Comparison of ENCODE assay signal across 9 mouse cellular contexts in genomic region chr8:70653226-70653625, GRCm38 (mm10). TPM values are rescaled to one million over a fixed set of nuclear protein-coding genes. Genes with fewer than 3 reads are reported as not detected.
A peak's percentile ranks its signal among the peaks of the same experiment; 100 is the strongest.
DNase-seq lines count a peak whose midpoint lies in the region; ATAC-seq lines count a peak whose summit lies in the region.
"Had no signal": no experiment of that assay in that cellular context is flagged by ENCODE, and none has a peak within 500 bp of the region (broad histone marks: within the 10 kb centered on the region; RNA-seq: fewer than 3 reads in every experiment).

No protein-coding gene starts in this region.

- peak; percentile 57 for DNase-seq in midbrain, embryonic 10.5 days (ENCODE audit: low spot score)
- DNase-seq in MN1 (ENCODE audit: low spot score): peak; percentile 79
- DNase-seq in embryo, embryonic 10 days (ENCODE audit: low spot score): peak; percentile 65
- no peak for DNase-seq in cerebellum, adult 9-10 months
- no peak for DNase-seq in cerebellum, postnatal 4 days (ENCODE audit: low spot score in 2 of 2)

- H3K4me3 ChIP-seq in midbrain, embryonic 10.5 days: no peak overlapping the region
- H3K4me3 ChIP-seq in midbrain, embryonic 16.5 days (ENCODE audit: low read depth, low read length): no peak overlapping the region
- no peak overlapping the region for H3K4me3 ChIP-seq in intestine, embryonic 16.5 days (ENCODE audit: low read length)
- H3K4me3 ChIP-seq: megakaryocyte, embryonic 14.5 days had no signal

- H3K27me3 ChIP-seq in midbrain, embryonic 10.5 days (ENCODE audit: low read depth, poor library complexity, severe bottlenecking): no peaks in the 10 kb centered on the region
- H3K27me3 ChIP-seq in midbrain, embryonic 16.5 days (ENCODE audit: control insufficient read depth, insufficient read depth, low read depth, low read length): no peaks in the 10 kb centered on the region
- H3K27me3 ChIP-seq in intestine, embryonic 16.5 days (replicated peaks; ENCODE audit: control insufficient read depth, insufficient read depth, low read length): no peaks in the 10 kb centered on the region
- H3K27me3 ChIP-seq: megakaryocyte, embryonic 14.5 days had no signal

- H3K4me1 ChIP-seq in midbrain, embryonic 10.5 days: peaks cover 65% of the 10 kb centered on the region
- H3K4me1 ChIP-seq in midbrain, embryonic 16.5 days (ENCODE audit: control insufficient read depth, insufficient read depth, low read length): peaks cover 7% of the 10 kb centered on the region
- peaks cover 39% of the 10 kb centered on the region for H3K4me1 ChIP-seq in intestine, embryonic 16.5 days (ENCODE audit: control insufficient read depth, insufficient read depth, low read length)

- H3K9me3 ChIP-seq in midbrain, embryonic 10.5 days (replicated peaks): no peaks in the 10 kb centered on the region
- no peaks in the 10 kb centered on the region for H3K9me3 ChIP-seq in midbrain, embryonic 16.5 days (replicated peaks; ENCODE audit: control insufficient read depth, low read length, poor library complexity, severe bottlenecking)
- H3K9me3 ChIP-seq in intestine, embryonic 16.5 days (ENCODE audit: control insufficient read depth, low read length): no peaks in the 10 kb centered on the region
- H3K9me3 ChIP-seq: megakaryocyte, embryonic 14.5 days had no signal

- H3K27ac ChIP-seq in midbrain, embryonic 10.5 days (replicated peaks): peak overlapping the region; percentile 53; the same call in 1 of the 2 replicates
- no peak overlapping the region for H3K27ac ChIP-seq in midbrain, embryonic 16.5 days (ENCODE audit: low read length)
- peak overlapping the region; percentile 23; the same call in 1 of the 2 replicates for H3K27ac ChIP-seq in intestine, embryonic 16.5 days (ENCODE audit: low read length)

- 59% methylated on average over 2 of the region's 2 CpGs for WGBS in midbrain, embryonic 10.5 days
- 57% methylated on average over 2 of the region's 2 CpGs for WGBS in midbrain, embryonic 16.5 days
- WGBS in intestine, embryonic 16.5 days: 52% methylated on average over 2 of the region's 2 CpGs

- H3K9ac ChIP-seq in midbrain, embryonic 16.5 days (ENCODE audit: low read depth, low read length): no peak overlapping the region
- no peak overlapping the region for H3K9ac ChIP-seq in intestine, embryonic 16.5 days (ENCODE audit: low read depth, low read length)

- H3K36me3 ChIP-seq in midbrain, embryonic 10.5 days: peaks cover 67% of the 10 kb centered on the region
- H3K36me3 ChIP-seq in midbrain, embryonic 16.5 days (ENCODE audit: control insufficient read depth, insufficient read depth, low read length): peaks cover 13% of the 10 kb centered on the region
- H3K36me3 ChIP-seq in intestine, embryonic 16.5 days (ENCODE audit: control insufficient read depth, insufficient read depth, low read length): peaks cover 17% of the 10 kb centered on the region

- no peak overlapping the region for H3K4me2 ChIP-seq in midbrain, embryonic 16.5 days (ENCODE audit: low read length)
- no peak overlapping the region for H3K4me2 ChIP-seq in intestine, embryonic 16.5 days (ENCODE audit: low read depth, low read length)

- ATAC-seq in midbrain, embryonic 16.5 days: no peak
- no peak for ATAC-seq in intestine, embryonic 16.5 days
- peak; percentile 66 for ATAC-seq in monocyte, adult 5-6 weeks (replicated peaks; ENCODE audit: insufficient number of reproducible peaks, low FRiP score, low TSS enrichment, poor library complexity, severe bottlenecking)

RNA-seq across cellular contexts. Expression of gene Pgpep1, which starts 7.0 kb away (rescaled TPM):
- 51.8 and 89.7 TPM in 2 replicates for polyA plus RNA-seq in midbrain, embryonic 10.5 days (2016; fragmentation: Nextera tagmentation; extraction: Ambion mirVana)
- 67.2 and 69.7 TPM in 2 replicates for polyA plus RNA-seq in midbrain, embryonic 16.5 days (2015; fragmentation: Nextera tagmentation; extraction: Ambion mirVana)
- polyA plus RNA-seq in intestine, embryonic 16.5 days (2015; fragmentation: Nextera tagmentation; extraction: Ambion mirVana): 88.3 and 101 TPM in 2 replicates
- total RNA-seq in monocyte, adult 5-6 weeks (2017): 2.3 to 4.9 TPM (median 3.3 TPM) in 3 replicates

RNA-seq across cellular contexts. Expression of gene Lsm4, which starts 19.8 kb away (rescaled TPM):
- polyA plus RNA-seq in midbrain, embryonic 10.5 days (2016; fragmentation: Nextera tagmentation; extraction: Ambion mirVana): 315 and 355 TPM in 2 replicates
- polyA plus RNA-seq in midbrain, embryonic 16.5 days (2015; fragmentation: Nextera tagmentation; extraction: Ambion mirVana): 137 and 143 TPM in 2 replicates
- 228 and 246 TPM in 2 replicates for polyA plus RNA-seq in intestine, embryonic 16.5 days (2015; fragmentation: Nextera tagmentation; extraction: Ambion mirVana)
- 69.1 to 93.3 TPM (median 80.9 TPM) in 3 replicates for total RNA-seq in monocyte, adult 5-6 weeks (2017)

RNA-seq across cellular contexts. Expression of gene Gdf15, which starts 21.0 kb away (rescaled TPM):
- polyA plus RNA-seq in midbrain, embryonic 10.5 days (2016; fragmentation: Nextera tagmentation; extraction: Ambion mirVana): not detected in 2 replicates
- 0.35 and 0.39 TPM in 2 replicates for polyA plus RNA-seq in midbrain, embryonic 16.5 days (2015; fragmentation: Nextera tagmentation; extraction: Ambion mirVana)
- 3.6 and 3.7 TPM in 2 replicates for polyA plus RNA-seq in intestine, embryonic 16.5 days (2015; fragmentation: Nextera tagmentation; extraction: Ambion mirVana)
- total RNA-seq in monocyte, adult 5-6 weeks (2017): 0.19 to 3.8 TPM in 2 of 3 replicates, not detected in the other

RNA-seq across cellular contexts. Expression of gene Lrrc25, which starts 37.3 kb away (rescaled TPM):
- polyA plus RNA-seq in midbrain, embryonic 10.5 days (2016; fragmentation: Nextera tagmentation; extraction: Ambion mirVana): 1.1 and 1.2 TPM in 2 replicates
- polyA plus RNA-seq in midbrain, embryonic 16.5 days (2015; fragmentation: Nextera tagmentation; extraction: Ambion mirVana): 0.64 and 0.97 TPM in 2 replicates
- 2.9 and 3.0 TPM in 2 replicates for polyA plus RNA-seq in intestine, embryonic 16.5 days (2015; fragmentation: Nextera tagmentation; extraction: Ambion mirVana)
- 28.5 to 42.6 TPM (median 42.2 TPM) in 3 replicates for total RNA-seq in monocyte, adult 5-6 weeks (2017)

RNA-seq across cellular contexts. Expression of gene Ssbp4, which starts 44.6 kb away (rescaled TPM):
- 73.3 and 78.8 TPM in 2 replicates for polyA plus RNA-seq in midbrain, embryonic 10.5 days (2016; fragmentation: Nextera tagmentation; extraction: Ambion mirVana)
- polyA plus RNA-seq in midbrain, embryonic 16.5 days (2015; fragmentation: Nextera tagmentation; extraction: Ambion mirVana): 151 and 173 TPM in 2 replicates
- 63.2 and 73.9 TPM in 2 replicates for polyA plus RNA-seq in intestine, embryonic 16.5 days (2015; fragmentation: Nextera tagmentation; extraction: Ambion mirVana)
- 83.1 to 151 TPM (median 94.1 TPM) in 3 replicates for total RNA-seq in monocyte, adult 5-6 weeks (2017)

Comparison
In these comparisons a context has a peak if more than half of its experiments do, and no peak if none do; other contexts are left out.
1. DNase-seq: peak in midbrain, embryonic 10.5 days (single experiment), MN1 (single experiment) and embryo, embryonic 10 days (single experiment); none in cerebellum, adult 9-10 months (single experiment) and cerebellum, postnatal 4 days (0 of 2).